Mouse (Mus musculus) frontal cortex, adult 2 months (tissue): ENCODE results near the gene Nrtn. TPM values are rescaled to one million over a fixed set of nuclear protein-coding genes. Genes with fewer than 3 reads are reported as not detected.

ENCODE experiments used
- DNase-seq, 2 experiments: peaks; one replicate each; pipeline ENCODE4 v3.0.0; 2022; ENCODE audit warnings: low spot score in 1 of 2; ENCODE audit errors: extremely low spot score in 1 of 2
- polyA plus RNA-seq: library from polyadenylated mRNA; depleted of rRNA; stranded (reverse); fragments of >200 nt; gene quantifications from 2 replicates; pipeline ENCODE4 v1.2.3, GENCODE M21; 2012; rRNA removed

Gene Nrtn
- 5.9 and 7.4 TPM in 2 replicates for polyA plus RNA-seq

DNA sequence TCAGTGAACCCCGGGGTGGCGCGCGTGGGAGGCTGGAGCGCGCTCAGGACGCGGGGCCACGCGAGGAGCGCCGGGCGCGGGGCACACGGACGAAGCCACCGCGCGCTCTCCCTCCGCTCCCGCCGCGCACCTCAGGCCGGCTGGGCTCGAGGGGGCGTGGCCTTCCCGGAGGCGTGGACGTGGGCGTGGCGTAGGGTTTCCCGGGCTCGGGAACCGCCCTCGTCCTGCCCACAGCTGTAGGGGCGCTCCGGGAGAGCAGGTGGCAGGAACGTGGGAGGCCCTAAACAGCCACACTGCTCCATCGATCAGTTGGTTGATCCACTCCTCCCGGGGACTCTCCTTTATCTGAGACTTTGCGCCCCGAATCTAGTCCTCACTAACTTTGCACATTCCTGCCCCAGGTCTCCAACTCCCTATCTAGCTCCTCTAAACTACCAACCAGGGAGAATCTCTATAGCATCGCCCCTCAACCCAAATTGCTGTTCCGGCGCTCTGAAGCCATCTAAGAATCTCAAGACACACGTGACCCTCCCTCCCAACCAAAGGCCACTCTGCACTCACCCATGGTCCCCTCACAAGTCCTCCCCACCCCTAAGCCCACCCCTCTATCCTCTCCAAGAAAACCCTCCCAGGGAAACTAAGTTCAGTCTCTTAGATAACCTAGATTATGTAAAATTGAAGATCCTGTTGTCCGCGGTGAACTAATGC, at the start of gene Nrtn:
Gene Nrtn, minus strand, starts transcription at position 115 of the 708 bp plus-strand sequence.
- DNase-seq = peak in 1 of 2 experiments; percentile 70

DNA sequence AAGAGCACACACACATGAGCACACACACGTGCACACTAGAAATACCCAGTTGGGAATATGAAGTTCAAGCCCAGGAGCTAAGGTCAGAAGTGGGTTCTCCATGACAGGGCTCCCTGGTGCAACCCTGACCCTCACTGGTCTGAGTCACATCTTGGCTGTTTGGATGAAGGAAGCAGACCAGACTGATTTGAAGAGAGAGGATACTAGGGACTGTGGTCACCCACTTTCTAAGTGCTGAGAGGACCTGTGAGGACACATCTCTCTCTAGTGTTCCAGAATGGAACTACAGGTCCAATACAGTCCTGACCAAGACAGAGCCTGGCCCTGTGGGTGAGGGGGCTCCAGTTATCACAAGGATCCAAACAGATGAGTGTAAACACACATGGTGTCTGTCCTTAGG, 48.5 kb upstream of the Nrtn start:
- no peak for DNase-seq

- DNase-seq = no peak
Observed at GRCm38 (mm10) chr17:56804952-56805351, 47.6 kb upstream of the Nrtn start.

- DNase-seq = no peak
Observed at GRCm38 (mm10) chr17:56802065-56802464, 44.7 kb upstream of the Nrtn start.

GRCm38 (mm10) chr17:56799276-56799675, 41.9 kb upstream of the Nrtn start:
- DNase-seq = no peak

DNA sequence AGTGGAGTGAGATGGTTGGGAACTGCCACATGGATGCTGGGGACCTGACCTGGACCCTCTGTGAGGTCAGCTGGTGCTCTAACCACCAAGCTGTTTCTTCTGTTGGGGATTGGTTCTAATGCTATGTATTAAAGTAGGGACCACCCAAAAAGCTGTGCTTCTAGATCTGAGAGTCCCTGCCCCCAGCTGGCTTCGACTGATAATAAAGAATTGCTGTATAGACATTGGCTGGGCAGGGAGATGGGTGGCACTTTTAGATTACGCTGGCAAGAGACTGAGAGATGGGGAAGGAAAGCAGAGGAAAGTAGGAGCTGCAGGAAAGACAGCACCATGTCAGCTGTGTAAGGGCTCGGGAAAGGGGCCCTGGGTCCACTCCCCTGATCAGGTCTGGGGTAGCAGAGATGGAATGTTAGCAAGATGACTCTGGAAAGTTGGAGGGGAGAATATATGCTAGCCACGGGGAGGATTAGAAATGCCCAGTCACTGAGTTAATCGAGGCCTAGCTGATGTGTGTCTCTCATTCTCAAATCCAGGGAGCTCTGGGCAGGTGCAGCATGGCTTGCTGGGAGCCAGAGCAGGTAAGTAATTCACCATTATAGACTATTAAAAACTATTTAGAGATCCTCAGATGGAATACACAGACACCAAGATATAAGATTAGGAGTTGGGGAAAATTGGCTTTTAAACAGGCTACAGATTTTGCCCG, 36.4 kb upstream of the Nrtn start:
- DNase-seq = no peak

DNA sequence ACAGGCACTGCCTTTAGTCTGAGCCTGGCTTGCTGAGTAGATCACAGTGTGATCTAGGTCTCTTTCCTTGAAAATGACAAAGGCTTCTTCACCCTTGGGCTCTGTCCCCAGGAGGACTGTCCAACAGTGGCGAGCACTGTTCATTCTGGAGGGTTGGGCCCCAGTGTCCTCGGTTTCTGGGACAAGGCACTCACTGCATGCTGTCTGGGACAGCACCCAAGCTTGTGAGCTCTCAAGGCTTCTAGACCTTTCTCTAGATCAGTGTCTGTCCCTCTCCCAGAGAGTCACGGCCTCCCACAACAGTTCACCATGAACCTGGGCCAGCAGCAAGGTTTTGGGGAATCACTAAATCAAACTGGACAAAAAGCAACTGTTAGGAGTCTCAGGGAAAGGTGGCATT, 35.3 kb upstream of the Nrtn start:
- DNase-seq = no peak

- DNase-seq = no peak
Observed at GRCm38 (mm10) chr17:56789286-56789685, 32.0 kb upstream of the Nrtn start.

GRCm38 (mm10) chr17:56788886-56789285, 31.6 kb upstream of the Nrtn start:
- DNase-seq = no peak

DNA sequence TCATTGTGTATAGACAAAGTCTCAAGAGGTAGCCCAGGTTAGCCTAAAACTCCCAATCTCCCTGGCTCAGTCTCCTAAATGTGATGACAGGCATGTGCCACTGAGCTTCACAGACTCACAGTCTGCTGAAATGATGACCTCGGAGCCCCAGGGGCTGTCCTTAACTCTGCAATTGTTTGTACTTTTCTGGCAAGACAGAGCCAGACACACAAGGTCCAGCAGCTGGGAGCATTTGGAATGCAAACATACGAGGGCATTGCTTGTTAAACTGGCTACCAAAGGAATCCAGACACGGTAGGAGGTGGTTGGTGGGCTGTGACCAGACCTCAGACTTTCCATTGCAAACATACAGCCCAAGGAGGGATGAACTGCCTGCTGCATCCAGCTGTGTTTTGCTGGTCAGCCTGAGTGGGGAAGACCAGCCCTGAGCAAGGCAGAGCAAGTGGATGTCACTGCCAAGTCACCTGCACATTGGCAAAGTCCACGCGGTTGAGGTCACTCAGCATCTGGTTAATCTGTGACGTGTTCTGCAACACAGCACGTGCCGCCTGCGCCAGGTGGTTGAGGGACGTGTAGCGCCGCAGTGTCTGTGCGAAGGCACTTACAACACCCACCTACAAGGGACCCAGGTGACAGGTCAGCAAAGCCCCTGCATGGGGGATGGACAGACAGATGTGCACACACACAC, 23.1 kb upstream of the Nrtn start:
- no peak for DNase-seq

- DNase-seq = no peak
Observed at GRCm38 (mm10) chr17:56778779-56779362, 21.5 kb upstream of the Nrtn start.

DNA sequence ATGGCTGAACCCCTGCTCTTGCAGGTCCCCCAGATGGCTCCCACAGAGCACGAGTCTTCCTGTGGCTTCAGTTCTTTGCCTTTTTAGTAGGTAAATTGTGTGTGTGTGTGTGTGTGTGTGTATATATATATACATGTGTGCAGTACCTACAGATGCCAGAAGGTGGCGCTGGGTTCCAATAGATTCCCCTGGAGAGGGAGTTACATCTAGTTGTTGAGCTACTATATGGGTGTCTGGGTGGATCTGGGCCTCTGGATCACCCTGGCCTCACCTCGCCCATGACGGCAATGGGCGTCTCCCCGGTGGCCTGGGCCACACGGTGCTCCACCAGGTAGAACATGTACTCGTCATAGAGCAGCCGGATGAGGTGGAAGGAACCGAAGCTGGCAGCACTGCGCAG, 20.2 kb upstream of the Nrtn start:
- no peak for DNase-seq

GRCm38 (mm10) chr17:56769950-56770349, 12.6 kb upstream of the Nrtn start, which contains the start of gene Prr22:
Gene Prr22 (plus strand): TSS chr17:56770250.
- no peak for DNase-seq

GRCm38 (mm10) chr17:56768941-56769340, 11.6 kb upstream of the Nrtn start:
- DNase-seq = no peak

- no peak for DNase-seq
Observed at GRCm38 (mm10) chr17:56767531-56768135, 10.3 kb upstream of the Nrtn start.

DNA sequence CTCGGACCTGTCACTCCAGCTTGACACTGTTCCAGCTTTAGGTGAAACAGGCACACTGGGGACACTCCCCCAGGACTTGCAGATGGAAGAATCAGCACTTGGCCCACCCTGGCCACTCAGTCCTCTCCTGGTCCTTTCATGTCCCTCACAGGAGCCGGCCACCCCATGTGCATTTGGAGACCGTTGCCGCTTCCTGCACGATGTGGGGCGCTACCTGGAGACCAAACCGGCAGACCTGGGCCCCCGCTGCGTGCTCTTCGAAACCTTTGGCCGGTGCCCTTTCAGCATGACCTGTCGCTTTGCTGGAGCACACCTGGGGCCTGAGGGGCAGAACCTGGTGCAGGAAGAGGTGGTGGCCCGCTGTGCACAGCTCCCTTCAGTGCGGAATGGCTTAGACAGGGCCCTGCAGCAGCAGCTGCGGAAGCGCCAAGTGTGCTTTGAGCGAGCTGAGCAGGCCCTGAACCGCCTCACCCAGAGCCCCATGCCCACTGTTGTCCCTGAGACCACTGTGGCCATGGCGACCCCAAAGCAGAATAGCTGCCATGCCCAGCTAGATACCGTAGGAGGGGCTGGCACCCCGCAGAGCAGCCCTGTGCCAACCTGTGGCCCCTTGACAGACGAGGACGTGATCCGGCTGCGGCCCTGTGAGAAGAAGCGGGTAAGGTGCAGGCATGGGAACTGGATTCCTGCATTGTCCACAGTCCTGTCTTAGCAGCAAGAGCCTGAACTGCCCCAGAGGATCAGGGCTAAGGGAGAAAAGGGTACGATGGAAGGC, 9.5 kb upstream of the Nrtn start:
- no peak for DNase-seq

- DNase-seq = no peak
Observed at GRCm38 (mm10) chr17:56765431-56765830, 8.1 kb upstream of the Nrtn start.

- peak; percentile 86 to 90 for DNase-seq
Observed at GRCm38 (mm10) chr17:56764474-56765354, 7.4 kb upstream of the Nrtn start, which contains the start of gene Dus3l. Gene Dus3l (plus strand): TSS chr17:56764757.

DNA sequence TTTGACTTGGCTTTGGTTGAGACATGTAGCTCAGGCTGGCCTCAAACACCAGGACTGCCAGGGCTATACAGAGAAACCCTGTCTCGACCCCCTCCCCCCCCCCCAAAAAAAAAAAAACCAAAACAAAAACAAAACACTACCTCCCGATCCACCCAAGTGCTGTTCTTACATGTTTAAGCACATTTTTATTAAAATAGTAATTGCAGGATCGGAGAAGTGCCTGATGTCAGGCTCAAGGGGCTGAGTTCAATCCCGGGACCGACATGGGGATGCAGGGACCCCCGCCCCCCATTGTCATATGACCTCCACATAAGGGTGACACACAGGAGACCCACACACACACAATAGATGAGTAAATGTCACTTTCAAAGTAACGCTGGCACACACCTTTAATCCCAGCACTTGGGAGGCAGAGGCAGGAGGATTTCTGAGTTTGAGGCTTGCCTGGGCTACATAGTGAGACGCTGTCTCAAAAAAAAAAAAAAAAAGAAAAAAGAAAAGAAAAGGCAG, 6.5 kb upstream of the Nrtn start:
- DNase-seq = no peak
